Mouse (Mus musculus): Measurements from ENCODE around the gene Tnfaip6.
A peak's percentile ranks its signal among the peaks of the same experiment; 100 is the strongest.

Tnfaip6 gene

DNA sequence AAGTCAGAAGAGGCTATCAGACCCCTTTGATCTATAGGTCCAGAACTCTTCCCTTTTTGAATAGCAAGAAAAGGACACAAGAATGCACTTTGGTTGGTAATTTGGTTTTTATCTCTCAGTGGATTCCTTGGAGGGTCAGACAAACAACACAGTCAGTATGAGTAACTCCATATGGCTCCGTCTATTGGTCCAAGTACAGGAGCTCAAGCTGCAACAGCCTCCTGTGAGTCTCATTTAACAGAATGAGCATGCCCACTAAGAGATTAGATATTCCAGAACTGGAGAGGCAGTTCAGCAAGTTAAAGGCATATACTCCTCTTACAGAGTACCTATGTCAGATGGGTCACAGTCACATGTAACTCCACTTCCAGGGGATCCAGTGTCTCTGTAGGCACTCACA, 19.3 kb downstream of the Tnfaip6 start:
- Histone ChIP-seq H3K4me3 (replicated peaks; ENCODE audit: low read length) (no peak overlapping the region), H3K27me3 (ENCODE audit: insufficient read depth, low read length) (no peaks in the 10 kb centered on the region), H3K9me3 (ENCODE audit: low read length) (no peaks in the 10 kb centered on the region), H3K4me1 (replicated peaks; ENCODE audit: low read depth, low read length) (peaks cover 20% of the 10 kb centered on the region), H3K36me3 (ENCODE audit: insufficient read depth, low read length) (no peaks in the 10 kb centered on the region)
- TF ChIP-seq POU5F1 (IDR thresholded peaks at IDR 0.05; ENCODE audit: borderline replicate concordance, low read length), result no peak
- TF ChIP-seq CTCF (conservative IDR thresholded peaks at IDR 0.05; ENCODE audit: low read length), result no peak
- no peak for TF ChIP-seq NANOG (IDR thresholded peaks at IDR 0.05; ENCODE audit: borderline replicate concordance, low read length)

DNA sequence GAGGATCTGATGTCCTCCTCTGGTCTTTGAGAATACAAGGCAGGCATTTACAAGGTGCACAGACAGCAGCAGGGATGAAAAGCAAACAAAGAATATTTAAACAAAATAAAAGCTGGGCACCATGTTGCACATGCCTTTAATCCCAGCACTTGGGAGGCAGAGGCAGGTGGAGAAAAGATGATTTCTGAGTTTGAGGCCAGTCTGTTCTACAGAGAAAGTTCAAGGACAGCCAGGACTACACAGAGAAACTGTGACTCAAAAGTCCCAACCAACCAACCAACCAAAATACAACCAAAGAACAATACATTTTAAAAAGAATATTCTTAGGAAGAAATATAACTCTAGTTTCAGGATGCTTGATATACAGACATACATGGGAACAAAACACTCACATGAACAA, 19.9 kb downstream of the Tnfaip6 start:
- Histone ChIP-seq H3K27me3 (ENCODE audit: insufficient read depth, low read length) (no peaks in the 10 kb centered on the region), H3K4me1 (replicated peaks; ENCODE audit: low read depth, low read length) (peaks cover 16% of the 10 kb centered on the region), H3K4me3 (replicated peaks; ENCODE audit: low read length) (no peak overlapping the region), H3K36me3 (ENCODE audit: insufficient read depth, low read length) (no peaks in the 10 kb centered on the region), H3K9me3 (ENCODE audit: low read length) (no peaks in the 10 kb centered on the region)
- no peak for TF ChIP-seq CTCF (conservative IDR thresholded peaks at IDR 0.05; ENCODE audit: low read length)
- no peak for TF ChIP-seq POU5F1 (IDR thresholded peaks at IDR 0.05; ENCODE audit: borderline replicate concordance, low read length)
- no peak for TF ChIP-seq NANOG (IDR thresholded peaks at IDR 0.05; ENCODE audit: borderline replicate concordance, low read length)

DNA sequence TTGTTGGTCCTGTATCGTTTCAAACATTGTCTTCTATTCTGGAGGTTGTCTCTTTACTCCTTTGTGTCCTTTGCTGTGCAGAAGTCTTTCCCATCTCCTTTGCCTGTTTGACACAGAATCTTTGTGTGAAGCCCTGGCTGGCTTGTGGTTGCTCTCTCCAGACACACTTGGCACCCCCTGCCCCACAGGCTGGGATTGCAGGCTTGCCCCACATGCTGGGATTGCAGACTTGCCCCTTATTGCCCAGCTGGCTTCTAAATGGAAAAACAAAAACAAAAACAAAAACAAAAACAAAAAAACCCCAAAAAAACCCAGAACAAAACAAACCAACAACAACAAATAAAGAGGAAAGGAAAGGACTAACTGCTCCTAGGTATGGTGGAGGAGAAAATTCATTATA, 30.8 kb downstream of the Tnfaip6 start:
- Histone ChIP-seq H3K36me3 (ENCODE audit: insufficient read depth, low read length) (no peaks in the 10 kb centered on the region), H3K9me3 (ENCODE audit: low read length) (no peaks in the 10 kb centered on the region), H3K27me3 (ENCODE audit: insufficient read depth, low read length) (peaks cover 4% of the 10 kb centered on the region; the same call in 1 of the 2 replicates), H3K4me1 (replicated peaks; ENCODE audit: low read depth, low read length) (peaks cover 31% of the 10 kb centered on the region), H3K4me3 (replicated peaks; ENCODE audit: low read length) (no peak overlapping the region)
- TF ChIP-seq CTCF (conservative IDR thresholded peaks at IDR 0.05; ENCODE audit: low read length) (no peak), NANOG (IDR thresholded peaks at IDR 0.05; ENCODE audit: borderline replicate concordance, low read length) (no peak), POU5F1 (IDR thresholded peaks at IDR 0.05; ENCODE audit: borderline replicate concordance, low read length) (no peak)

DNA sequence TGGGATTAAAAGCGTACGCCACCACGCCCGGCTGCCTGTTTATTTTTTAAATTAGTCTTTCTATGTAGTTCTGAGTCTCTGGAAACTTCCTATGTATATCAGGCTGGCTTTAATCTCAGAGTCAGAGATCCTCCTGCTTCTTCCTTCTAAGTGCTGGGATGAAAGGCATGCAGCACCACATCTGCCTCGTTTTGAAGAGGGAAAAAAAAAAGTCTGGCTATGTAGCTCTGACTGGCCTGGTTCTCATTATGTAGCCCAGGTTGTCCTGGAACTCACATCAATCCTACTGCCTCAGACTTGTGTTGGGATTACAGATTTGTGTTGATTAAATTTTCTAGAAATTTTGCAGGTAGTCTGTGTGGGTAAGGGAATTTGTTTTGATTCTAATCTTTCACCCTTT, 33.0 kb downstream of the Tnfaip6 start:
- no peak for TF ChIP-seq CTCF (conservative IDR thresholded peaks at IDR 0.05; ENCODE audit: low read length)
- TF ChIP-seq POU5F1 (IDR thresholded peaks at IDR 0.05; ENCODE audit: borderline replicate concordance, low read length), result no peak
- TF ChIP-seq NANOG (IDR thresholded peaks at IDR 0.05; ENCODE audit: borderline replicate concordance, low read length), result no peak
- no peaks in the 10 kb centered on the region for H3K9me3 ChIP-seq (ENCODE audit: low read length)
- H3K27me3 ChIP-seq (ENCODE audit: insufficient read depth, low read length), result no peaks in the 10 kb centered on the region; the same call in 1 of the 2 replicates
- H3K4me3 ChIP-seq (replicated peaks; ENCODE audit: low read length), result peak overlapping the region; percentile 96
- H3K4me1 ChIP-seq (replicated peaks; ENCODE audit: low read depth, low read length), result peaks cover 49% of the 10 kb centered on the region
- peaks cover 21% of the 10 kb centered on the region for H3K36me3 ChIP-seq (ENCODE audit: insufficient read depth, low read length)

DNA sequence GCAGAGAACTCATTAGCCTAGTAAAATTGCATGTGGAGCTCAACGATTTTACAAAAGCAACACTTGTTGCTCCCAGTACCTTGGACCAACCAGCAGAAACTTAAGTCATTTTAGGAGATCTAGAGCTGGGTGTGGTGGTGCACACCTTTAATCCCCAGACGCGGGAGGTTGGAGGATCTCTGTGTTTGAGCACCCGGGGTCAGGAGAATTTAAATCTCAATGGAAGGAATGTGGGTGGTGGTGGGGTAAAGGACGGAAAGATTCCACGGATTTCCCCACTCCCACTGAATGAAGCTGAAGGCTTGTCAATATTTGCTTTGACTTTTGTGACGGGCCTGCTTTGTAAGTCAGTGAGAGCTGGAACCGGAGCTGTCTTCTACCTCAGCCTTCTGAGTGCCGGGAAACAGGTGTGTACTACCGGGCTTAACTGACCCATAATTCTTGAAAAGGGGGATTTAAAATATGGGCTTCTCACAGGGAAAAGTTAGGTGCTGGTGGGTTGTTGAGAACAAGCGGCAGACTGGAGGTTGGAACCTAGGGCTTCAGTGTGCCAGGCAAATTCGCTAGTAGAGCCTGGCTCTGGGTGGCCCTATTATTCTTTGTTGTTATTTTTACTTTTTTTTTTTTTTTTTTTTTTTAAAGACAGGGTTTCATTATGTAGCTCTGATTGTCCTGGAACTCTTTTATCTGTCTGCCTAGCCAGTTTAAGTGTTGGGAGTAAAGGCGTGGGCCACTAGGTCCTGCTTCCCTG, 33.6 kb downstream of the Tnfaip6 start:
- peak overlapping the region; percentile 96 for H3K4me3 ChIP-seq (replicated peaks; ENCODE audit: low read length)
- H3K9me3 ChIP-seq (ENCODE audit: low read length), result no peaks in the 10 kb centered on the region
- peaks cover 55% of the 10 kb centered on the region for H3K4me1 ChIP-seq (replicated peaks; ENCODE audit: low read depth, low read length)
- no peaks in the 10 kb centered on the region; the same call in 1 of the 2 replicates for H3K27me3 ChIP-seq (ENCODE audit: insufficient read depth, low read length)
- H3K36me3 ChIP-seq (ENCODE audit: insufficient read depth, low read length), result peaks cover 27% of the 10 kb centered on the region
- TF ChIP-seq POU5F1 (IDR thresholded peaks at IDR 0.05; ENCODE audit: borderline replicate concordance, low read length) (peak; percentile 77; the same call in 1 of the 2 replicates), CTCF (conservative IDR thresholded peaks at IDR 0.05; ENCODE audit: low read length) (no peak)

DNA sequence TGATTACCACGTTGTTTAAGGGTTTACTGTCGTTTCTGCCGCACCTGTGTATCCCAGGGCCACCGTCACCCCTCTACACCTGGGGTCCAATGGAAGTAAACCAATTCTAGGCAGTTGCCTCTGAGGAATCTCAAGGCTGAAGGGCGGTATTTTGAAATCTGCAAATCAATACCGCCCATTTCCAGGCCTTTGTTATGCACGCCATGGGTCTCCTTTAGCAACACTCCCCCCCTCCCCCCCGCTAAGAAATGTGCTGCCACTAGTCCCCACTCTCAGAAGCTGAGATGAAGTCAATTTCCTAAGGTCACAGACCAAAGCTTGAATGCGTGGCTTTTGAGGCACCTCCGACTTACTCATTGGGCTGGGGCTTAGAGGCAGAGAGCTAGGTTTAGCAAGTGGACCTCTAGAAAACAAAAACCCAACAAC, 34.3 kb downstream of the Tnfaip6 start:
- Histone ChIP-seq H3K9me3 (ENCODE audit: low read length) (no peaks in the 10 kb centered on the region), H3K27me3 (ENCODE audit: insufficient read depth, low read length) (no peaks in the 10 kb centered on the region; the same call in 1 of the 2 replicates), H3K36me3 (ENCODE audit: insufficient read depth, low read length) (peaks cover 33% of the 10 kb centered on the region), H3K4me3 (replicated peaks; ENCODE audit: low read length) (peak overlapping the region; percentile 96), H3K4me1 (replicated peaks; ENCODE audit: low read depth, low read length) (peaks cover 60% of the 10 kb centered on the region)
- TF ChIP-seq NANOG (IDR thresholded peaks at IDR 0.05; ENCODE audit: borderline replicate concordance, low read length) (peak; percentile 93), POU5F1 (IDR thresholded peaks at IDR 0.05; ENCODE audit: borderline replicate concordance, low read length) (peak; percentile 100), CTCF (conservative IDR thresholded peaks at IDR 0.05; ENCODE audit: low read length) (no peak)

DNA sequence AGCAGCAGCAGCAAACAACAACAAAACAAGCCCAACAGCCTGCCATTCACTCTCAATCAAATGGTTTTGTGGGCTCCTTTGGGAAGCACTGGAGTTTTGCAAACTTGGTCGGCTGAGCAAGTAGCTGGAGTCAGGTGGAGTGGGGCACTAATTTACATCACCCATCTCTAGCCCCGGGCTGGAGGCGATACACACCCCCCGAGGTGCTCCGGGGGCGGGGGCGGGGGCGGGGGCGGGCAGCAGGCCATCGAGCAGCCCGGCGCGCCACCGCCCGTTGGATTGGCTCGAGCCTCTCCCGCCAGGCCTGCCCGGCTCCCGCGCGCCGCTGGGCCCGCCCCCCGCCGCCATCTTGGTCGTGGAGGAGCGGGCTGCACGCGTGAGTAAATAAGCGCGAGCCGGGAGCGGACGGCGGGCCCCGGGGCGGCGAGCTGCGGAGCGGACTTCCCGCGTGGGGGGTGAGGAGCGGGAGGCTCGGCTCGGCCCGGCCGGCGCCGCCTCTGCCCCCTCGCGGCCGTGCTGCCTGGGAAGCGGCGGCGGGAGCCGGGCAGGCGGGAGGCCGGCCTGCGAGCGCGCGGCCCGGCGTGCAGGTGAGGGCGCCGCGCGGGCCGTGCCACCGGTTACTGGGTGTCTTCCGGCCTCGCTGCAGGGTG, 34.8 kb downstream of the Tnfaip6 start, which contains the start of gene Rif1:
Rif1 (plus strand) TSS at position 342 of the 650 bp plus-strand sequence.
- TF ChIP-seq POU5F1 (IDR thresholded peaks at IDR 0.05; ENCODE audit: borderline replicate concordance, low read length) (no peak), CTCF (conservative IDR thresholded peaks at IDR 0.05; ENCODE audit: low read length) (no peak), NANOG (IDR thresholded peaks at IDR 0.05; ENCODE audit: borderline replicate concordance, low read length) (no peak)
- Histone ChIP-seq H3K4me3 (replicated peaks; ENCODE audit: low read length) (peak within 1 kb of the TSS; percentile 96), H3K27me3 (ENCODE audit: insufficient read depth, low read length) (no peaks in the 10 kb centered on the region; the same call in 1 of the 2 replicates), H3K4me1 (replicated peaks; ENCODE audit: low read depth, low read length) (peaks cover 63% of the 10 kb centered on the region), H3K36me3 (ENCODE audit: insufficient read depth, low read length) (peaks cover 39% of the 10 kb centered on the region), H3K9me3 (ENCODE audit: low read length) (no peaks in the 10 kb centered on the region)

DNA sequence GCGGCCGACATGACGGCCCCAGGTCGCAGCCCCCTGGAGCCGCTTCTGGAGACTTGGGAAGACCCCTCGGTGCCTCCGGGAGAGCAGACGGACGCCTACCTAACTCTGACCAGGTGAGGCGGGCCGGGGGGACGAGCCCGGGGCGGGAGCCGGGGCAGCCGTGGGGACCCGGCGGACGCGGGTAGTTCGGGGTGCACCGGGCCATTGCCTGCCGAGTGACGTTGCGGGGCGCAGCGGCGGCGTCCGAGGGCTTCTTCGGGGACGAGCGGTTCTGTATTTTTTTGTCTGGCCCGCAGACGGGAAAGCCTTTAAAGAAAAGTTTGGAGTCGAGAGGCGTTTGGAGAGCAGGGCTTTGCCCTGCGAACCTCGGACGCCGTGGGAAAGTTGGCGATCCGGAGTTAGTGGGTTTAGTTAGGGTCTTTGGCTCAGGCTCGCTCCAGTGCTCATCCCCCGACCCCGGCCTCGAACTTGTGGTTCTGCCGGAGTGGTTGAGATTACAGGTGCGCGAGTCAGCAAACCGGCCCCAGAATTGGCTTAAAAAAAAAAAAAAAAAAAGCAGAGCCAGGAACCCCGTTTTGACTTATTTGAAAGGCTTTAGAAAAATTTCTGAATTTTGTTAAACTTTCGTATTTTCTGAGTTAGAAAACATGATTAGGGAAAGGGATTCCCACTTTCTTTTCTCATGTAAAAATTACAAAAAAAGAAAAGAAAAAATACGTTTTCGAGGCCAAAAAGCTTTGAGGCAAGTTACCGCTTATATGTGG, 35.5 kb downstream of the Tnfaip6 start:
- Histone ChIP-seq H3K9me3 (ENCODE audit: low read length) (no peaks in the 10 kb centered on the region), H3K4me3 (replicated peaks; ENCODE audit: low read length) (peak overlapping the region; percentile 96), H3K36me3 (ENCODE audit: insufficient read depth, low read length) (peaks cover 46% of the 10 kb centered on the region), H3K27me3 (ENCODE audit: insufficient read depth, low read length) (no peaks in the 10 kb centered on the region), H3K4me1 (replicated peaks; ENCODE audit: low read depth, low read length) (peaks cover 65% of the 10 kb centered on the region)
- no peak for TF ChIP-seq NANOG (IDR thresholded peaks at IDR 0.05; ENCODE audit: borderline replicate concordance, low read length)
- TF ChIP-seq POU5F1 (IDR thresholded peaks at IDR 0.05; ENCODE audit: borderline replicate concordance, low read length), result no peak
- no peak for TF ChIP-seq CTCF (conservative IDR thresholded peaks at IDR 0.05; ENCODE audit: low read length)
